Mouse (Mus musculus) CH12F3 (cell line): ENCODE data around the gene Nol8.

Source experiments
- in situ Hi-C: fragments of 300-500 bp; cut with MboI; formaldehyde crosslinking; loops from 2 replicates; pipeline ENCODE4 v1.14.3; 2020; ENCODE audit warnings: low sequenced_read_pairs

Nol8 gene

DNA sequence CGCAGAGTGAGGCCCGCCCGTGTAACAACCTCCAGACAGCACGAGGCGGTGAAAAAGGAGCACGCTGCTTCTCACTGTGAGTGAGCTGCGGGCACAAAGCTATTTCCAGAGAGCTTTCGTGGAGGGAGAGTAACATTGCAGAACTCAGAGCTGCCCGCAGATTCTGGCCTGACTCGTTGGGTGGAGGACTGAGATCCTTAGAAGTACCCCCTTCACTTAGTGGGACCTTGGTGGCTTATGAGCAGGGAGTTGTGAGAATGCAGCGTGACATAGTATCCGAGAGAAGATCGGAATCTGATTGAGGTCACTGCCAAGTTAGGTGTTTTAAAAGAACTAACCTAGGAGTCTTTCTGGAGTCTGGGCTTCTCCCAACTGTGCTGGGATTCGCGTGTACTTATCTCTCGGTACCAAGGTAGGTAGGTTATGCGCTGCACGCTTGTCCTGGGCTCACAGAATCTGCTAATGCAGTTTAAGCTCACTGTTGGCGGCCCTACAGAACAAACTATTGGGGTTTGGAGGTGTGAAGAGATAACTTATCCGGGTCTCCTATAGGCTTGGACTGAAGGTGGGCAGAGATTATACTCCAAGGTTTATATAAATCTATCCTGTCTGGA lies 29.5 kb downstream of the Nol8 start:
- in situ Hi-C loops, result no loop called here

DNA sequence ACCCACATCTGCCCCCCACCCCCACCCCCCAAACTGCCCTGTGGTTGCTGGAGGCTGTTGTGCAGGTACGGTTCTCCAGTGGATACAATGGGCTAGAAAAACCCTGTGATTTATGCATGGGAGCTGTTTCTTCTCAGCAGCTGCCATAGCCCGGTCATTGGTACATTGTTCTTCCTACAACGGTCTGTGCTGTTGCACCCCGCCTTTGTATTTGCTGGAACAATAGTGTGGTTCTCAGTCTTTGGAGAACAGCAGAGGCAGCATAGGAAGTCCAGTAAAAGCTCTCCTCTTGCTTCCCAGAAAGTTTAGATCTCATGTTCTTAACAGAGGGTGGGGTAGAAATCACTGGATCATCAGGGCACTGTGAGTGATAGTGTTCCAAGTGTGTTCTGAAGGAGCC lies 31.4 kb downstream of the Nol8 start:
- in situ Hi-C loops, result no loop called here

DNA sequence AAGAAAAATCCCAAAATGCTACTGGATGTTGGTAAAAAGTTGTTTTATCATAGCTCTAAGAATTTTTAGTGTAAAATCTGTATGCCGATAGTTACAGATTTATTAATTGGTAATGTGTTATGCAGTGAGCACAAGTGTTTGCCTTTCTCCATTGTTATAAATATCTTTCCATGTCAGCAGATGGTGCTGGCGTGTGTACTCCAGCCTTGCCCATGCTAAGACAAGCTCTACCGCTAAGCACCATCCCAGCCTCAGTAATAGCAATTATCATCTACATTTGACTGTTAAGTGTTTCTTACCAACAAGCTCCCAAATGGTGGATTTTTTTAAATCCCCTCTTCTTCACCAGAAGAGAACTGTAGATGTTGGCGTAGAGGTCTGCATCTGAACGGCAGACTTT lies 38.2 kb downstream of the Nol8 start:
- in situ Hi-C loops, result no loop called here

DNA sequence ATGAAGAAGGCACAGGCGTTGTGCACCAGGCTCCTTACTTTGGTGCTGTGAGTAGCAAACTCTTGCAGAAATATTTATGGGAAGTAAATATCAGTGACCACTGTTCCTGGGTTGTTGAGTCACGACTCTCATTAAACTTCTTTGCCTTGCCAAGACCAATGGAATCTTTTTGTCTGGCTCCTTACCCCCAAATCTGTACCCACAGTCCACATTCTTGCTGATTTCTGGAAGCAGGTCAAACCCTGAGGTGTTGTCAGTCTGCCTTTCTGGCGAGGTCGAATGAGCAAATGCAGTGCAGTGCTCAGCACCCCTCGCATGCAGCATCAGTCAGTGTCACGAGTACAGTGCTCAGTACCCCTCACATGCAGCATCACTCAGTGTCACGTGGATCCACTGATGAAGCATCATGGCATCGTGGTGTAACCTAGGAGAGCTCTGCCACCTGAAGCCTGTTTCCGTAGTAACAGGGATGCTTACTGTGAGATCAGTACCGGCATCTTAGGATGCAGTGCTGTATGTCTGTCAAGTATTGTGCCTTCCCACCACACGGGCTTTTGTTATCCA lies 50.4 kb downstream of the Nol8 start:
- in situ Hi-C loops, result no loop called here

DNA sequence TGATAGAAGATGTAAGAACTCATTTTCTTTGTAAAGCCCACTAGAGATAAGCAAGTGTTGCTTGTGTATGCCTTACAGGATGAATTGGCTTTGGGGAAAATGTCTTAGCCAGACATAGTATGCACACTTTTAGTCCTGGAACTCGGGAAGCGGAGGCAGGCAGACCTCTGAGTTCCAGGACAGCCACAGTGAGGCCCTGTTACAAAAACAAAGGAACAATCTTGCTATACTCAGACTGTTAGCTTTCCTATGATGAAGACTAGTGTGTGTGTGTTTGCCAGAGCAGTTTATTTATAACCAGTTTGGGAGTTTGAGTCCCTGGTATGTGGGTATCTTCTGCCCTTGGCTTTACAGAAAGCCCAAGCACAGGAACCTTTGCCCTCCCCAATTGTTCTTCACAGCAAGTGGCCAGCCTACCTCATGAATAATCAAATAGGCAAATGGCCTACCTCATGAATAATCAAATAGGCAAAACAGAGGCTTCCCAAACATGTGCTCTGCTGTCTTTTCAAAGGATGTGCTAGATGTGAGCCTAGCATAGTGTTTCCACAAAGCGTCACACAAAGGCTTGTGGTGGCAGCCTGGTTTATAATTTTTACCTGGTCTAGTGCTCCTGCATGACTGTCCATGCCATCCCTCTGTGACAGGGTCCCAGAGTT lies 53.3 kb downstream of the Nol8 start:
- in situ Hi-C loops, result no loop called here

DNA sequence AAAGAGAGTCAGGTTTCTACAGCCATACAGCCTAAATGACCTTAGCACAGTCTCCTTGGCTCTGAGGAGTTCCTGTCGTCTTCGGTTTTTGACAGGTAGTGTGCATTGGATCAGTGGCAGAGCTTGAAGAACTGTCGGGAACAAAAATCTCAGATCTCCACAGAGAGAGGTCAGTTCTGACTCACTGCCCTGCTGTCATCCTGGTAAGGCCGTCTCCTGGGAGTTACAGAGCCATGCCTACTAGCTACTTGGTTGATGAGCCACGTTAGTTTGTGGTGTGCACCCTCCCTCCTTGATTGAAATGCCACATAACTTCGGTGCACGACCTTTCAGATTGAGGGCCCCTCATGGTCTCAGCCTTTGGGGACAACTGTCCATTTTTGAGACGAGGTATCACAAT lies 55.4 kb downstream of the Nol8 start:
- in situ Hi-C loops, result no loop called here

DNA sequence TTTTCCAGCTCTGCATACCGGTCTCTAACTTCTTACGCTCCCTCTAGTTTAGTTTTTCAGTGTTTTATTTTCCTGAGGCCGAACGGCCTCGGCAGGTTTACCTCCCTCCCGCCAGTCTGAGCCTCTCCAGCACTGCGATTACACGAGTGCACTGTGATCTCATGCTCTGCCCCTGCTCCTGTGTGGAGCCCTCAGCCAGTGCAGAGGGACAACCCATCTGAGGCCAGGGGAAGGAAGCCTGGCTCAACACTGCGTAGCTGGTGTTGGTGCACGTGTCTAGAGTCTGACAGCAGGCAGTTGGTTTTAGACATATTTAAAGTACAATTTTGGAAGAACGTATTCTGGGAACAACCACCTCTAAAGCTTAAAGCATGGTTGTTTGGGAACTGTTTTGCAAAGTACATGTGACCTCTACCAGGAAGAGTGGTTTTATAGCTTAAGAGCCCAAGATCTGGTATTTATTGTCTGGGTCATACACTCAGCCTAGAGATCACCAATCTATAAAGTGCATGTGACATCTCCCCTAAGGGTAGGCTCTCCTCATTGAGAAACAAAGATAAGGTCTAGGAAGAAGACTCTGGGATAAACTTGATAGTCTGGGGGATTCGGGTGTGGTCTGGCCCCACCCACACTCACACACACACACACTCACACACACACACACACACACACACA lies 59.3 kb downstream of the Nol8 start:
- in situ Hi-C loops, result no loop called here

DNA sequence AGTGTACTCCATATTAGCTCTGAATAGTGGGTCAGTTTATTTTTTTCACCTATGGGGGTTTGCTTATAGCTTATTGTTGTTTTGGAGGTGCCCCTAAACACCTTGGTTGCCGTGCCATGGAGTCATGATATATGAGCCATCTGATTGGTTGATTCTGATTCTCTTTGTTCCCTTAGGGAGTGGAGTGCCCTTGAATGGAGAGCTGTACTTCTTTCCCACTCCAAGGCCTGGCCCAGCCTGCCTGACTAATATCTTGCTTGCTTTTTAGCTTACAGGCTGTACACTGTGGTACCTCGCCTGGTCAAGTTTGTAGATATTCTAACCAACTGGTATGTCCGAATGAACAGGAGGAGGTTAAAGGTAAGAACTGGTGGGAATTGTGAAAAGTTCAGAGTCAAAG lies 66.4 kb downstream of the Nol8 start:
- in situ Hi-C loops, result no loop called here
